Mouse (Mus musculus): ENCODE results near the gene Hic2.

DNA sequence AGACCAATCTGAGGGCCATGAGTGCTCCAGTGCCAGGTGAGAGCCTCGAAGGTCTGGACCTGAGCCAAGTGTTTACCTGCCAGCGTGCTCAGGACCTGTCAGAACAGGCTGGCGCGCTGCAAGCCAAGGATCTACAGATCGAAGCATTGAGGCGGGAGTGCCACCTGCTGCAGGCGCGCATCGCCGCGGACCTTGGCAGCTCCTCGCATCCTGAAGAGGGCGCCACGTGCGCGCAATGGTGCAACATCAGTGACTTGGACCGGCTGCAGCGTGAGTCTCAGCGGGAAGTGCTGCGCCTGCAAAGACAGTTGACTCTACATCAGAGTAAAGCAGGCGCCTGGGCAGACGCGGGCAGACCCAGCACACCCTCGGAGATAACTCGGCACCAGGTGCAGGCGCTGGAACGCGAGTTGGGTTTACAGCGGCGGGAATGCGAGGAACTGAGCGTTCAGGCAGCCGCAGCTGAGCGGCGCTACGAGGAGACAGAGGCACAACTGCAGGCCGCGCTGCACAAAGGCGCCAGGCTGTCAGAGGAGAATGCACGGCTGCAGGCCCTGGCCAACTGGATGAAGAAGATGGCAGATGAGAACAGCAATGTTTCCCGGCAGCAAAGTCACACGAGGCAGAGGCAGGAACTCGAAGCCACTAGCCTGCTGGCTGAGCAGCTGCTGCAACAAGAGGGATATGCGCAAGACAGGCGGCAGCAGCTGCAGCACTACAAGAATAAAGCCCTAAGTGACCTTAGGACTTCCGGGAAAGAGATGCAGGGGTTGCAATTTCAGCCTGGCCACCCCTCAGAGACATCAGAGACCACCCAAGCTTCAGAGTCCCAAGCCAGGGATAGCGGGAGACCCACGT is 23.2 kb upstream of the Hic2 start:
- TF ChIP-seq CTCF (IDR thresholded peaks at IDR 0.05; ENCODE audit: control insufficient read depth, insufficient read depth, low read length), result peak; percentile 93
- peak; percentile 37; the same call in 1 of the 2 replicates for TF ChIP-seq POLR2A (IDR thresholded peaks at IDR 0.05; ENCODE audit: borderline replicate concordance, control insufficient read depth, low read depth, low read length)
